Mouse (Mus musculus): ENCODE measurements around the gene Pcp2. TPM values are rescaled to one million over a fixed set of nuclear protein-coding genes. Genes with fewer than 3 reads are reported as not detected.
A peak's percentile ranks its signal among the peaks of the same experiment; 100 is the strongest.

Pcp2 gene
- polyA plus RNA-seq, 1 experiment from 2014 or later: 0.51 TPM

DNA sequence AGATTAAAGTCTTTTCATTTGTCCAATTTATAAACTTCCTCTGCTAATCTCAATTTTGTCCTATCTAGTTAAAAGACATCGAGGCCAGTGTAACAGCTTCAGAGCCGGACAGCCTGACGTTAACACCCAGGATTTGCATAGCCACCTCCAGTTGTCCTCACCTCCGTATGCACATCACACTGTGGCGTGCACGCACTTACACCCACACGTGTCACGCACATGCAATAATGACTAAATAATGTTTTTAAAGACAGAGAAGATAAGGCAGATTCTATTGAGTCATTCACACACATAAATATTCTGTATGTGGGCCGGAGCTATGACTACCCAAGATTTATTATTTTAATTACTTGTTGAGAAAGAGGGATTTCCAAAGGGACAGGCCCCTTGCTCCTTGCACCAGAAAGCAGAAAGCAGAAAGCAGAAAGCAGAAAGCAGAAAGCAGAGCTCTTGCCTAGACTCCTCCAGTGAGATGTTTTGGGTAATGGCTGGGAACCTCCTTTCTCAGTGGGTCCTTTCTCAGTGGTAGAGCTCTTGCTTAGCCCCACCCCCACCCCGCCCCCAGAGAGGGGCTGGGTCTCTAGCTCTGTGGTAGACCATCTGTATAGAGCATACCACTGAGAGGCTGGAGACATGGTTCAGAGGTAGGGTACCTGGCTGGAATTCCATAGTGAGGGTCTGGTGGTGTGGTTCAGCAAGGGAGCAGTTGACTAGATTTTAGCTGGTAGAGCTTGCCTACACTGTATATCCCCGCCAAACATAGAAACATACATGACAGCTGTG lies 29.6 kb upstream of the Pcp2 start:
- no peak overlapping the region for H3K4me3 ChIP-seq (ENCODE audit: low read length)
- H3K9me3 ChIP-seq (ENCODE audit: low read length): no peaks in the 10 kb centered on the region
- H3K4me2 ChIP-seq (replicated peaks; ENCODE audit: low read depth, low read length): no peak overlapping the region
- 0 out of 2 replicates have a peak, but pooled peaks have one; percentile 29 for ATAC-seq (ENCODE audit: low FRiP score, low TSS enrichment)
- H3K4me1 ChIP-seq (ENCODE audit: insufficient read depth, low read length): no peaks in the 10 kb centered on the region
- H3K36me3 ChIP-seq (ENCODE audit: insufficient read depth, low read length): no peaks in the 10 kb centered on the region
- no peak overlapping the region for H3K9ac ChIP-seq (replicated peaks; ENCODE audit: low read length)
- H3K27me3 ChIP-seq (ENCODE audit: insufficient read depth, low read length): no peaks in the 10 kb centered on the region
- no peak overlapping the region for H3K27ac ChIP-seq (ENCODE audit: low read length)
- WGBS: 71% methylated on average over 11 of the region's 11 CpGs

DNA sequence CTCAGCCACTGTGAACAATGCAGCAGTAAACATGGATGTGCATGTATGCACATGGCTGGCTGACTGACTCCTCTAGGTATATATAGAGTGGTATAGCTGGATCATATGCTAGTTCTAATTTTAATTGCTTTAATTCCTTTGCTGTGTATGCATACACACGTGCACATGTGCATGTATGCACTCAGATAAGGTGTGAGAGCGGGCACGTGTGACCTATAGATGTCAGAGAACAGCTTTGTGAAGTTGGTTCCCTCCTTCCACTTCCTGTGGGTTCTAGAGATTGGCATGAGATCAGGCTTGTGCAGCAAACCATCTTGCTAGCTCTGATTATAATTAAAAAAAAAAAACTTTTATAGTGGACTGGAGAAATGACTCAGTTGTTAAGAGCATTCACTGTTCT lies 27.5 kb upstream of the Pcp2 start:
- Histone ChIP-seq H3K27ac (ENCODE audit: low read length) (no peak overlapping the region), H3K9ac (replicated peaks; ENCODE audit: low read length) (no peak overlapping the region), H3K4me3 (ENCODE audit: low read length) (no peak overlapping the region), H3K9me3 (ENCODE audit: low read length) (no peaks in the 10 kb centered on the region), H3K4me1 (ENCODE audit: insufficient read depth, low read length) (no peaks in the 10 kb centered on the region), H3K27me3 (ENCODE audit: insufficient read depth, low read length) (no peaks in the 10 kb centered on the region), H3K36me3 (ENCODE audit: insufficient read depth, low read length) (no peaks in the 10 kb centered on the region), H3K4me2 (replicated peaks; ENCODE audit: low read depth, low read length) (no peak overlapping the region)
- 70% methylated on average over 3 of the region's 3 CpGs for WGBS
- ATAC-seq (ENCODE audit: low FRiP score, low TSS enrichment): no peak

DNA sequence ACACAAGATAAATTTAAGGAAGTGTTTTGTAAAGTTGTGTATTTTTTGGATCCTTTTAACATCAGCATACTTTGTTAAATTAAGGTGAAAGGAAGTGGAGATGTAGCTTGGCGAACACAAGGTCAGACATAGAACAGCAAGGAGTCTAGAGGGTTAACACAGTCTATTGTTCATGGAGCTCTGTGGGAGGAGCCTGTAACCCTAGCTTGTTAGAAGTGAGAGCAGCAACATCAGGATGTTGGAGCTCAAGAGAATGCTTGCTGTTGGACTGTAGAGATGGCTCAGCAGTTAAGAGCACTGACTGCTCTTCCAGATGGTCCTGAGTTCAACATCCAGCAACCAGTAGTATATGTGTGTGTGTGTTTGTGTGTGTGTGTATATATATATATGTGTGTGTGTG lies 23.6 kb upstream of the Pcp2 start:
- WGBS: 49% methylated on average over 1 of the region's 1 CpGs
- H3K9me3 ChIP-seq (ENCODE audit: low read length): no peaks in the 10 kb centered on the region
- peak; percentile 49; the same call in 1 of the 2 replicates for ATAC-seq (ENCODE audit: low FRiP score, low TSS enrichment)
- no peak overlapping the region for H3K9ac ChIP-seq (replicated peaks; ENCODE audit: low read length)
- H3K27ac ChIP-seq (ENCODE audit: low read length): no peak overlapping the region
- no peaks in the 10 kb centered on the region for H3K36me3 ChIP-seq (ENCODE audit: insufficient read depth, low read length)
- H3K4me2 ChIP-seq (replicated peaks; ENCODE audit: low read depth, low read length): no peak overlapping the region
- H3K4me3 ChIP-seq (ENCODE audit: low read length): no peak overlapping the region
- no peaks in the 10 kb centered on the region for H3K27me3 ChIP-seq (ENCODE audit: insufficient read depth, low read length)
- H3K4me1 ChIP-seq (ENCODE audit: insufficient read depth, low read length): no peaks in the 10 kb centered on the region

DNA sequence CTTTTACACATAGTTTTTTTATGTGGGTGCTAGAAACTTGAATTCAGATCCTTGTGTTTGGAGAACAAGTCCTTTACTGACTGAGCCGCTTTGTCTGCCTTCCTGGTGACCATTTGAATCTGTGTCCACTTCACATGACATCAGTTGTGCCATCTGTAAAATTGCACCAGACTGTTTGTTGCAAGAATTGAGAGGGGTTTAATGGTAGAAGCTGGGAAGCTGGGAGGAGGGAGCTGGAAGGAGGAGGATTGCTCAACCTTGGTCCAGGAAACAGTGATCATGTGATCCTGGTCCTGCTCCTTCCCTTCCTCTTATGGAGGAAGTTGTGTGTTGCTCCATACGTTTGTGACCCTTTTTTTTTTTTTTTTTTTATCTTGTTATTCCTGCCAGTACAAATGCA lies 22.9 kb upstream of the Pcp2 start:
- H3K4me3 ChIP-seq (ENCODE audit: low read length): no peak overlapping the region
- no peaks in the 10 kb centered on the region for H3K27me3 ChIP-seq (ENCODE audit: insufficient read depth, low read length)
- H3K9ac ChIP-seq (replicated peaks; ENCODE audit: low read length): no peak overlapping the region
- no peaks in the 10 kb centered on the region for H3K36me3 ChIP-seq (ENCODE audit: insufficient read depth, low read length)
- no peaks in the 10 kb centered on the region for H3K4me1 ChIP-seq (ENCODE audit: insufficient read depth, low read length)
- H3K9me3 ChIP-seq (ENCODE audit: low read length): no peaks in the 10 kb centered on the region
- no peak for ATAC-seq (ENCODE audit: low FRiP score, low TSS enrichment)
- WGBS: 62% methylated on average over 2 of the region's 2 CpGs
- no peak overlapping the region for H3K27ac ChIP-seq (ENCODE audit: low read length)
- H3K4me2 ChIP-seq (replicated peaks; ENCODE audit: low read depth, low read length): no peak overlapping the region

DNA sequence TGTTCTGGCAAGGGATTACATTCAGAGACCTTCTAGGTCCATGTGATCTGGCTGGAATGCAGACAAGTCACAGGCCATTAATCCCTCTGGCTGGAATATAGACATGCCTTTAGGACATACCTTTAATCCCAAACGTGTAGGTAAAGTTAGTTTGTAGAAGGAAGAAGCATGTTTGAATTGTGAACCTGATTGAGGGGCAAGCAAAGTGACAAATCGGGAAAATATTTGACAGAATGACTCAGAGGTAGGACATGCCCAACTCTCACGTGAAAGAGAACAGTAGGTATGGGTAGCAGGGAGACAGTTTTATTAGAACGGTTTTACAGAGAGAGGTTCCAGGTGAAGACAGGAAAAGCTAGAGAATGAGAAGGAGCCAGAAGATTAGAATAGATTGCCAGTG lies 22.2 kb upstream of the Pcp2 start:
- Histone ChIP-seq H3K36me3 (ENCODE audit: insufficient read depth, low read length) (no peaks in the 10 kb centered on the region), H3K9ac (replicated peaks; ENCODE audit: low read length) (no peak overlapping the region), H3K4me1 (ENCODE audit: insufficient read depth, low read length) (no peaks in the 10 kb centered on the region), H3K4me2 (replicated peaks; ENCODE audit: low read depth, low read length) (no peak overlapping the region), H3K27ac (ENCODE audit: low read length) (no peak overlapping the region), H3K27me3 (ENCODE audit: insufficient read depth, low read length) (no peaks in the 10 kb centered on the region), H3K4me3 (ENCODE audit: low read length) (no peak overlapping the region), H3K9me3 (ENCODE audit: low read length) (no peaks in the 10 kb centered on the region)
- peak; percentile 62; the same call in 1 of the 2 replicates for ATAC-seq (ENCODE audit: low FRiP score, low TSS enrichment)
- 55% methylated on average over 4 of the region's 4 CpGs for WGBS

DNA sequence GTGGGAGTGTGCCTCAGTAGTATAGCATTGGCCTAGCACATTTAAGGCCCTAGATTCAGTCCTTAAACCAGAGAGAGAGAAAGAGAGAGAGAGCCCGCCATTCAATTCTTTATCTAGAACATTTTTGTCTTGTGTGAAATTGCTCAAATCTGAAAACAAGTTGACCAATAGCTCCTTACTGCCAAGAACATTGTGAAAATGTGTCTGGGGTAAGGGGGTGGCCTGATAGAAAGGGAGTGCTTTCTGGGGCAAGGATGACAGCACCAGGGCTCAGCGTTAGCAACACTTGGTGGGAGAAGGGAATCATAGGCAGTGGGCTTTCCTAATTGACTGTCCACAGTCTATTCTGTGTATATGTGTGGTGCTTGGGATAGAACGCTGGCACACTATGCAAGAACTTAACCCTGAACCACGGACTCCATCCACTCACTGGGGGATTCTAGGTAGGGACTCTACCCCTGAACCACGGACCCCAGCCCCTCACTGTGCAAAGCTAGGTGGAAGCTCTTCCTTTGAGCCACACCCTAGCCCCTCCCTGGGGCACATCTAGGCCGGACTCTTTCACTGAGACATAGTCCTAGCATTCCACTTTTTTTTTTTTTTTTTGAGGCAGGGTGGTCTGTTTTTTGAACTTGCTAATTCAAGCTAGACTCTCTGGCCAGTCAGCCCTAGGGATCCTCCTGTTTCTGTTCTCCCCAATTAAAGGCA lies 21.6 kb upstream of the Pcp2 start:
- no peaks in the 10 kb centered on the region for H3K4me1 ChIP-seq (ENCODE audit: insufficient read depth, low read length)
- no peaks in the 10 kb centered on the region for H3K27me3 ChIP-seq (ENCODE audit: insufficient read depth, low read length)
- H3K36me3 ChIP-seq (ENCODE audit: insufficient read depth, low read length): no peaks in the 10 kb centered on the region
- H3K9me3 ChIP-seq (ENCODE audit: low read length): no peaks in the 10 kb centered on the region
- WGBS: 68% methylated on average over 6 of the region's 6 CpGs
- peak; percentile 52; the same call in 1 of the 2 replicates for ATAC-seq (ENCODE audit: low FRiP score, low TSS enrichment)
- H3K27ac ChIP-seq (ENCODE audit: low read length): no peak overlapping the region
- H3K4me3 ChIP-seq (ENCODE audit: low read length): no peak overlapping the region
- no peak overlapping the region for H3K9ac ChIP-seq (replicated peaks; ENCODE audit: low read length)
- H3K4me2 ChIP-seq (replicated peaks; ENCODE audit: low read depth, low read length): no peak overlapping the region

DNA sequence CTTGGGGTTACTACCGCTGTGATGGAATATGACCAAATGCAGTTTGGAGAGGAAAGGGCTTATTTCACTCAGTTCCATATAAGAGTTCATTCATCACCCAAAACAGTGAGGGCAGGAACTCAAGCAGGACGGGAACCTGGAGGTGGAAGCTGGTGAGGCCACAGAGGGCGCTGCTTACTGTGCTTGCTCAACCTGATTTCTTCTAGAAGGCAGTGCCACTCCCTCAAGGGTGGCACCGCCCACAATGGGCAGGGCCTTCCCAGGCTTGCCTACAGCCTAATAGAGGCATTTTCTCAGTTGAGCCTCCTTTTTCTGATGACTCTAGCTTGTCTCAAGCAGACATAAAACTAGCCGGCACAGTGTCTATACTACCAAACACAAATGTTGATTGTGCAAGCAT lies 20.5 kb upstream of the Pcp2 start:
- Histone ChIP-seq H3K4me3 (ENCODE audit: low read length) (no peak overlapping the region), H3K27ac (ENCODE audit: low read length) (no peak overlapping the region), H3K4me2 (replicated peaks; ENCODE audit: low read depth, low read length) (no peak overlapping the region), H3K4me1 (ENCODE audit: insufficient read depth, low read length) (no peaks in the 10 kb centered on the region), H3K9ac (replicated peaks; ENCODE audit: low read length) (no peak overlapping the region), H3K27me3 (ENCODE audit: insufficient read depth, low read length) (no peaks in the 10 kb centered on the region), H3K36me3 (ENCODE audit: insufficient read depth, low read length) (peaks cover 4% of the 10 kb centered on the region; the same call in 1 of the 2 replicates), H3K9me3 (ENCODE audit: low read length) (no peaks in the 10 kb centered on the region)
- 28% methylated on average over 5 of the region's 5 CpGs for WGBS
- ATAC-seq (ENCODE audit: low FRiP score, low TSS enrichment): 0 out of 2 replicates have a peak, but pooled peaks have one; percentile 16

DNA sequence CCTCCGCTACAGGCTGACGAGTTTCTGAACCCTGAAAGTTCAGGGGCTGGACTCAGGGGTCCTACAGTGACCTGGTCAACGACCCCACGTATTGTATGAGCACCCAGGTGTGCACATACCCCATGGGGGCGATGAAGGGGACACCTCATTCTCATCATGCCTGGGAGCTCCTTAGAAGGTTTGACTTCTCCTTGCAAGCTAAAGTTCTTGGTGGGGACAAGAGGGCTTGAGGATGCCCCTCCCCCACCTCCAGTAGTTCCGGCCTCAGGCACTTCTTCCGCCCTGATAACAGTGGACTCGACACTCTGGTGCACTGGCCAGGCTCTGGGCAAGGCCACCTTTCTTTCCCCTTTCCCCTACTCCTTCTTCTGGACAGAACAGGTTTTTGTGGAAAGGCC lies 6.1 kb upstream of the Pcp2 start:
- 0 out of 2 replicates have a peak, but pooled peaks cover 10% of the 10 kb centered on the region for H3K27me3 ChIP-seq (ENCODE audit: insufficient read depth, low read length)
- H3K27ac ChIP-seq (ENCODE audit: low read length): no peak overlapping the region
- 17% methylated on average over 8 of the region's 8 CpGs for WGBS
- H3K9me3 ChIP-seq (ENCODE audit: low read length): no peaks in the 10 kb centered on the region
- ATAC-seq (ENCODE audit: low FRiP score, low TSS enrichment): peak; percentile 37; the same call in 1 of the 2 replicates
- peaks cover 10% of the 10 kb centered on the region; the same call in 1 of the 2 replicates for H3K36me3 ChIP-seq (ENCODE audit: insufficient read depth, low read length)
- H3K4me3 ChIP-seq (ENCODE audit: low read length): peak overlapping the region; percentile 72
- H3K9ac ChIP-seq (replicated peaks; ENCODE audit: low read length): peak overlapping the region; percentile 71
- H3K4me1 ChIP-seq (ENCODE audit: insufficient read depth, low read length): peaks cover 7% of the 10 kb centered on the region; the same call in 1 of the 2 replicates
- peak overlapping the region; percentile 71 for H3K4me2 ChIP-seq (replicated peaks; ENCODE audit: low read depth, low read length)

DNA sequence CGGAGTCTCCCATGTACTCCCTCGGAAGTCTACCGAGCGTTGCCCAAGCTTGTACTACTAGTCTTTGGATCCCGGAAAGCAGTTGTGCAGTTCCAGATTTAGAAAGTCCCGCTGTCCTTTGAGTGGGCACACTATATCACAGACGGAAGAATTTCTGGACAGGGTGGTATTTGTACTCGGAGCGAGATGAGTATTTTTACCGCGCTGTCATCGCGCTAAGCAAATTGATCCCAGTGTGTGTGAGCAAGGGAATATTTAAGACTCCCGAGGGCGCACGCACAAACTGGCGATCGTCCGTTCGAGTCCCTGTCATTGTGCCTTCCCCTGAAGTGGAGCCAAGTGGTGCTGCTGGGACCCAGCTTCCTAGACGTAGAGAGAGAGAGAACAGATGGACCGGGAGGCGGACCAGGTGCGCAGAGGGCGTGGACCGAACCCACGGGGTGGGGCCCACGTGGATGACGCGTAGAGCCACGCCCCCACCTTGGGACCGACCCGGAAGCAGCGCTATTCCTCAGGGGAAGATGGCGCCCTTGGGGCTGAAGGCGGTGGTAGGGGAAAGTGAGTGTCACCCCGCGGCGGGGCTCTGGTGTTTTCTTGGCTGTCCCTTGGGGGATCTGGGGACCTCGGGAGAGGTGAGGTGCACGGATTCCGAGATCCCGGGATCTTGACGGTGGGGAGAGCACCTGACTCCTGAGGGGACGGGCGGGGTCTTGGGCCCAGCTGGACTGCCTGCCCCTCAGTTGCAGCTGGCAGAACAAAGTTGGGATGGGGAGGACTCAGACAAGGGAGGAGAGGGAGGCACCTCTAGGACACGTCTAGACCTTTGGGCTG lies 5.5 kb upstream of the Pcp2 start, which contains the start of gene Stxbp2:
Gene Stxbp2, plus strand, starts transcription at position 309 of the 831 bp plus-strand sequence.
- H3K27ac ChIP-seq (ENCODE audit: low read length): no peak within 1 kb of the TSS
- WGBS: 5% methylated on average over 47 of the region's 47 CpGs
- peak; percentile 94 for ATAC-seq (ENCODE audit: low FRiP score, low TSS enrichment)
- no peaks in the 10 kb centered on the region for H3K9me3 ChIP-seq (ENCODE audit: low read length)
- H3K27me3 ChIP-seq (ENCODE audit: insufficient read depth, low read length): 0 out of 2 replicates have a peak, but pooled peaks cover 10% of the 10 kb centered on the region
- peaks cover 7% of the 10 kb centered on the region; the same call in 1 of the 2 replicates for H3K4me1 ChIP-seq (ENCODE audit: insufficient read depth, low read length)
- H3K4me2 ChIP-seq (replicated peaks; ENCODE audit: low read depth, low read length): peak within 1 kb of the TSS; percentile 71
- H3K36me3 ChIP-seq (ENCODE audit: insufficient read depth, low read length): peaks cover 4% of the 10 kb centered on the region; the same call in 1 of the 2 replicates
- H3K4me3 ChIP-seq (ENCODE audit: low read length): peak within 1 kb of the TSS; percentile 72
- H3K9ac ChIP-seq (replicated peaks; ENCODE audit: low read length): peak within 1 kb of the TSS; percentile 71

Data from kidney, embryonic 16.5 days (tissue).